8 mouse cellular contexts compared by ENCODE assay signal in the genomic region with DNA sequence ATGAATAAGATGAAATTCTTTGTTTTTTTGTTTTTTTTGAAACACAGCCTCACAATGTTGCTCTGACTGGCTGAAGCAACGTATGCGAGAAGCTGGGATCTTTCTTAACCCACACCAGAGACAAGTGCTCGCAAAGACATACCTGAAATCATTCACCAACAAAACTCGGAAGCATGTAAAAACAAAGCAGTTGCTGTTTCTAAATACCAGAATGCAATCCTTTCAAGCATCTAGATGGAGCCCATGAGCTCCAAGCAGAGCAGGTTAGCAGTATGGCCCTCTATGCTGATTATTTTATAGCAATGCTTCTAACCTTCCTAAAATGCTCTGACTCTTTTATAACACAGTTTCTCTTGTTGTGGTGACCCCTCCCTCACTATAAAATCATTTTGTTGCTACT. TPM values are rescaled to one million over a fixed set of nuclear protein-coding genes. Genes with fewer than 3 reads are reported as not detected.
DNase-seq lines count a peak whose midpoint lies in the region; ATAC-seq and TF ChIP-seq lines count a peak whose summit lies in the region.

No protein-coding gene starts in this region.

- peak overlapping the region; percentile 84 for H3K4me2 ChIP-seq in kidney, postnatal 0 days (ENCODE audit: low read length)
- H3K4me2 ChIP-seq in hindbrain, postnatal 0 days (ENCODE audit: low read depth, low read length) = peak overlapping the region; percentile 76
- H3K4me2 ChIP-seq in neural tube, embryonic 12.5 days (replicated peaks) = peak overlapping the region; percentile 82

- no peaks in the 10 kb centered on the region for H3K27me3 ChIP-seq in kidney, postnatal 0 days (ENCODE audit: insufficient read depth, low read length)
- H3K27me3 ChIP-seq in hindbrain, postnatal 0 days (ENCODE audit: insufficient read depth, low read length) = no peaks in the 10 kb centered on the region
- H3K27me3 ChIP-seq in neural tube, embryonic 12.5 days (replicated peaks) = no peaks in the 10 kb centered on the region

- peak; percentile 51 for DNase-seq in kidney, postnatal 0 days (ENCODE audit: low spot score)
- no peak for DNase-seq in kidney, postnatal 10 days
- DNase-seq in brain, adult 2 months (ENCODE audit: low read depth, low spot score) = peak; percentile 25
- peak; percentile 27 for DNase-seq in hindbrain, postnatal 0 days (ENCODE audit: low spot score)
- DNase-seq in cerebellum, postnatal 36 days = no peak
- no peak for DNase-seq in urinary bladder, postnatal 4 days (ENCODE audit: low spot score in 2 of 2)
- no peak for DNase-seq in cerebellum, adult 8-10 months

- 2% methylated on average over 4 of the region's 4 CpGs for WGBS in kidney, postnatal 0 days
- WGBS in hindbrain, postnatal 0 days = 2% methylated on average over 4 of the region's 4 CpGs
- 26% methylated on average over 4 of the region's 4 CpGs for WGBS in neural tube, embryonic 12.5 days

- peak overlapping the region; percentile 92 for H3K9ac ChIP-seq in kidney, postnatal 0 days (ENCODE audit: low read depth, low read length)
- H3K9ac ChIP-seq in hindbrain, postnatal 0 days (replicated peaks; ENCODE audit: low read length) = peak overlapping the region; percentile 95
- peak overlapping the region; percentile 99 for H3K9ac ChIP-seq in neural tube, embryonic 12.5 days

- TF ChIP-seq CTCF in kidney, postnatal 0 days (IDR thresholded peaks at IDR 0.05; ENCODE audit: low read depth) = peak; percentile 29; the same call in 1 of the 2 replicates
- peak; percentile 26; the same call in 1 of the 2 replicates for TF ChIP-seq CTCF in hindbrain, postnatal 0 days (IDR thresholded peaks at IDR 0.05; ENCODE audit: low read depth)

- peak overlapping the region; percentile 99 for H3K4me3 ChIP-seq in kidney, postnatal 0 days (replicated peaks; ENCODE audit: low read depth, low read length)
- H3K4me3 ChIP-seq in hindbrain, postnatal 0 days (ENCODE audit: low read length) = peak overlapping the region; percentile 94
- H3K4me3 ChIP-seq in neural tube, embryonic 12.5 days = peak overlapping the region; percentile 99

- H3K9me3 ChIP-seq in kidney, postnatal 0 days (replicated peaks; ENCODE audit: low read length) = no peaks in the 10 kb centered on the region
- no peaks in the 10 kb centered on the region for H3K9me3 ChIP-seq in hindbrain, postnatal 0 days (ENCODE audit: low read length)
- no peaks in the 10 kb centered on the region for H3K9me3 ChIP-seq in neural tube, embryonic 12.5 days

- H3K4me1 ChIP-seq in kidney, postnatal 0 days (replicated peaks; ENCODE audit: insufficient read depth, low read length) = peaks cover 4% of the 10 kb centered on the region; the same call in 1 of the 2 replicates
- peaks cover 6% of the 10 kb centered on the region; the same call in 1 of the 2 replicates for H3K4me1 ChIP-seq in hindbrain, postnatal 0 days (ENCODE audit: insufficient read depth, low read length)
- H3K4me1 ChIP-seq in neural tube, embryonic 12.5 days = peaks cover 17% of the 10 kb centered on the region

- no peak for ATAC-seq in kidney, postnatal 0 days (replicated peaks; ENCODE audit: low FRiP score, low read depth)
- no peak for ATAC-seq in hindbrain, postnatal 0 days
- no peak for ATAC-seq in neural tube, embryonic 12.5 days (ENCODE audit: low FRiP score, low read depth)

- peak overlapping the region; percentile 93 for H3K27ac ChIP-seq in kidney, postnatal 0 days
- H3K27ac ChIP-seq in hindbrain, postnatal 0 days = peak overlapping the region; percentile 99
- H3K27ac ChIP-seq in neural tube, embryonic 12.5 days = peak overlapping the region; percentile 98; the same call in 1 of the 2 replicates

- no peaks in the 10 kb centered on the region for H3K36me3 ChIP-seq in kidney, postnatal 0 days (ENCODE audit: insufficient read depth, low read length)
- no peaks in the 10 kb centered on the region for H3K36me3 ChIP-seq in hindbrain, postnatal 0 days (ENCODE audit: insufficient read depth, low read length)
- no peaks in the 10 kb centered on the region for H3K36me3 ChIP-seq in neural tube, embryonic 12.5 days

RNA-seq across cellular contexts. Expression of a gene that starts 0.7 kb away (rescaled TPM):
- polyA plus RNA-seq in kidney, postnatal 0 days (2015; fragmentation: Nextera tagmentation; extraction: Ambion mirVana) = 27.7 and 31.1 TPM in 2 replicates
- total RNA-seq in hindbrain, postnatal 0 days (2014; rRNA removed) = 28.9 and 30.4 TPM in 2 replicates
- polyA plus RNA-seq in hindbrain, postnatal 0 days (2015; fragmentation: Nextera tagmentation; extraction: Ambion mirVana) = 15.8 and 16.3 TPM in 2 replicates
- polyA plus RNA-seq in neural tube, embryonic 12.5 days (2016; fragmentation: Nextera tagmentation; extraction: Ambion mirVana) = 64.8 and 67.4 TPM in 2 replicates

RNA-seq across cellular contexts. Expression of a gene that starts 55.4 kb away (rescaled TPM):
- 7.6 and 7.8 TPM in 2 replicates for polyA plus RNA-seq in kidney, postnatal 0 days (2015; fragmentation: Nextera tagmentation; extraction: Ambion mirVana)
- total RNA-seq in hindbrain, postnatal 0 days (2014; rRNA removed) = 17.7 and 23.3 TPM in 2 replicates
- 11.2 and 13.0 TPM in 2 replicates for polyA plus RNA-seq in hindbrain, postnatal 0 days (2015; fragmentation: Nextera tagmentation; extraction: Ambion mirVana)
- 14.7 and 16.0 TPM in 2 replicates for polyA plus RNA-seq in neural tube, embryonic 12.5 days (2016; fragmentation: Nextera tagmentation; extraction: Ambion mirVana)

Comparison
In these comparisons a context has a peak if more than half of its experiments do, and no peak if none do; other contexts are left out.
1. DNase-seq: peak in kidney, postnatal 0 days (single experiment), brain, adult 2 months (single experiment) and hindbrain, postnatal 0 days (single experiment); none in kidney, postnatal 10 days (single experiment), cerebellum, postnatal 36 days (0 of 2), urinary bladder, postnatal 4 days (0 of 2) and cerebellum, adult 8-10 months (single experiment).
2. Peak in every context shown above with its lines, with median percentiles within 50 percentile points of each other: H3K27ac ChIP-seq, H3K4me2 ChIP-seq, H3K4me3 ChIP-seq and H3K9ac ChIP-seq.